12 mouse cellular contexts compared by ENCODE assay signal in genomic region chr4:12334832-12335587, GRCm38 (mm10).
DNase-seq lines count a peak whose midpoint lies in the region; ATAC-seq and TF ChIP-seq lines count a peak whose summit lies in the region.
"Had no signal": no experiment of that assay in that cellular context is flagged by ENCODE, and none has a peak within 500 bp of the region (broad histone marks: within the 10 kb centered on the region; RNA-seq: fewer than 3 reads in every experiment).

No protein-coding gene starts in this region.

- H3K27ac ChIP-seq in lung, postnatal 0 days (ENCODE audit: low read length) = no peak overlapping the region
- H3K27ac ChIP-seq in hindbrain, postnatal 0 days = 0 out of 2 replicates have a peak overlapping the region, but pooled peaks have one; percentile 45
- no peak overlapping the region for H3K27ac ChIP-seq in neural tube, embryonic 15.5 days (replicated peaks)

- peak; percentile 4 for DNase-seq in lung, postnatal 0 days (ENCODE audit: low spot score)
- no peak for DNase-seq in lung, postnatal 4 days
- peak; percentile 9 to 15 for DNase-seq in frontal cortex, postnatal 10 days (ENCODE audit: low spot score in 2 of 2)
- DNase-seq in hindbrain, postnatal 0 days (ENCODE audit: low spot score) = no peak
- DNase-seq in thymus, postnatal 0 days (ENCODE audit: low spot score) = no peak
- no peak for DNase-seq in yolk sac, embryonic 10.5 days (ENCODE audit: low spot score)
- DNase-seq: adrenal gland, postnatal 10 days; kidney, adult 9 months; liver had no signal

- H3K4me3 ChIP-seq in lung, postnatal 0 days (ENCODE audit: low read depth, low read length) = no peak overlapping the region
- H3K4me3 ChIP-seq in hindbrain, postnatal 0 days (ENCODE audit: low read length) = no peak overlapping the region
- no peak overlapping the region for H3K4me3 ChIP-seq in neural tube, embryonic 15.5 days (replicated peaks)
- H3K4me3 ChIP-seq: erythroblast, embryonic 14.5 days; myocyte had no signal

- no peaks in the 10 kb centered on the region for H3K36me3 ChIP-seq in lung, postnatal 0 days (ENCODE audit: insufficient read depth, low read length)
- no peaks in the 10 kb centered on the region for H3K36me3 ChIP-seq in hindbrain, postnatal 0 days (ENCODE audit: insufficient read depth, low read length)
- H3K36me3 ChIP-seq in neural tube, embryonic 15.5 days = no peaks in the 10 kb centered on the region

- no peak for ATAC-seq in lung, postnatal 0 days
- peak; percentile 60 for ATAC-seq in hindbrain, postnatal 0 days
- ATAC-seq in neural tube, embryonic 15.5 days (ENCODE audit: low FRiP score) = peak; percentile 57

- H3K9ac ChIP-seq in lung, postnatal 0 days (replicated peaks; ENCODE audit: low read depth) = no peak overlapping the region
- H3K9ac ChIP-seq in hindbrain, postnatal 0 days (replicated peaks; ENCODE audit: low read length) = no peak overlapping the region
- H3K9ac ChIP-seq in neural tube, embryonic 15.5 days (replicated peaks) = no peak overlapping the region

- no peaks in the 10 kb centered on the region for H3K27me3 ChIP-seq in lung, postnatal 0 days (replicated peaks; ENCODE audit: insufficient read depth, low read length)
- H3K27me3 ChIP-seq in hindbrain, postnatal 0 days (ENCODE audit: insufficient read depth, low read length) = no peaks in the 10 kb centered on the region
- H3K27me3 ChIP-seq in neural tube, embryonic 15.5 days (replicated peaks) = no peaks in the 10 kb centered on the region

- TF ChIP-seq CTCF in lung, postnatal 0 days (IDR thresholded peaks at IDR 0.05) = no peak
- no peak for TF ChIP-seq CTCF in hindbrain, postnatal 0 days (IDR thresholded peaks at IDR 0.05; ENCODE audit: low read depth)

- no peak overlapping the region for H3K4me2 ChIP-seq in lung, postnatal 0 days (replicated peaks; ENCODE audit: low read depth, low read length)
- peak overlapping the region; percentile 32 for H3K4me2 ChIP-seq in hindbrain, postnatal 0 days (ENCODE audit: low read depth, low read length)
- 0 out of 2 replicates have a peak overlapping the region, but pooled peaks have one; percentile 1 for H3K4me2 ChIP-seq in neural tube, embryonic 15.5 days

- H3K4me1 ChIP-seq in lung, postnatal 0 days (ENCODE audit: insufficient read depth, low read depth, low read length) = no peaks in the 10 kb centered on the region
- no peaks in the 10 kb centered on the region for H3K4me1 ChIP-seq in hindbrain, postnatal 0 days (ENCODE audit: insufficient read depth, low read length)
- peaks cover 16% of the 10 kb centered on the region for H3K4me1 ChIP-seq in neural tube, embryonic 15.5 days

- H3K9me3 ChIP-seq in lung, postnatal 0 days (ENCODE audit: low read length) = no peaks in the 10 kb centered on the region
- no peaks in the 10 kb centered on the region for H3K9me3 ChIP-seq in hindbrain, postnatal 0 days (ENCODE audit: low read length)
- H3K9me3 ChIP-seq in neural tube, embryonic 15.5 days (replicated peaks) = no peaks in the 10 kb centered on the region

- TF ChIP-seq EP300 in lung, postnatal 0 days (IDR thresholded peaks at IDR 0.05) = no peak

- 75% methylated on average over 7 of the region's 7 CpGs for WGBS in lung, postnatal 0 days
- 42% methylated on average over 7 of the region's 7 CpGs for WGBS in hindbrain, postnatal 0 days
- WGBS in neural tube, embryonic 15.5 days = 62% methylated on average over 7 of the region's 7 CpGs

Comparison
In these comparisons a context has a peak if more than half of its experiments do, and no peak if none do; other contexts are left out.
1. DNase-seq: peak in lung, postnatal 0 days (single experiment) and frontal cortex, postnatal 10 days (2 of 2); none in lung, postnatal 4 days (0 of 2), hindbrain, postnatal 0 days (single experiment), thymus, postnatal 0 days (single experiment) and yolk sac, embryonic 10.5 days (single experiment).